Mouse (Mus musculus): ENCODE results near the gene Mapkapk3.

Gene Mapkapk3

DNA sequence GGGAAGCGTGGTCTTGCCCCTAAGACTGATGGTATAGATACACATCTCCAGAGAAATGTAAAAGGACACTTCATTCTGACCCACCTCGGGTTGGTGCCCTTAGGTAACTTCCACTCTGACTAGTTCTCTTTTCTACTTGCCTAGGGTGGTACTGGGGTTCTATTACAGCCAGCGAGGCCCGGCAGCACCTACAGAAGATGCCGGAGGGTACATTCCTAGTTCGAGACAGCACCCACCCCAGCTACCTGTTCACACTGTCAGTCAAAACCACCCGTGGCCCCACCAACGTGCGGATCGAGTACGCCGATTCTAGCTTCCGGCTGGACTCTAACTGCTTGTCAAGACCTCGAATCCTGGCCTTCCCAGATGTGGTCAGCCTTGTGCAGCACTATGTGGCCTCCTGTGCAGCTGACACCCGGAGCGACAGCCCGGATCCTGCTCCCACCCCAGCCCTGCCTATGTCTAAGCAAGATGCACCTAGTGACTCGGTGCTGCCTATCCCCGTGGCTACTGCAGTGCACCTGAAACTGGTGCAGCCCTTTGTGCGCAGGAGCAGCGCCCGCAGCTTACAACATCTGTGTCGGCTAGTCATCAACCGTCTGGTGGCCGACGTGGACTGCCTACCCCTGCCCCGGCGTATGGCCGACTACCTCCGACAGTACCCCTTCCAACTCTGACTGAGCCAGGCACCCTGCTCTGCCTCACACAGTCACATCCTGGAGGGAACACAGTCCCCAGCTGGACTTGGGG lies 10.7 kb upstream of the Mapkapk3 start:
- ChIA-PET CTCF (interaction anchor here in 2 of 4 experiments (1.4 to 1.6 kb wide), 2 partner anchors 11 to 36 kb away, joined by 4 to 6 read pairs; partner anchors contain the start of gene Mapkapk3 (in 1 of the 2)), POLR2A (no interaction called here)

GRCm38 (mm10) chr9:107299783-107300182 lies 10.1 kb upstream of the Mapkapk3 start:
- POLR2A ChIA-PET = interaction anchor here in 2 of 4 experiments (0.6 to 1.3 kb wide), 3 partner anchors 41 to 242 kb away, joined by 3 to 4 read pairs (median 3); partner anchors contain the start of genes Cyb561d2 (in 1 of the 2) and Nprl2 (in 1 of the 2)
- CTCF ChIA-PET = interaction anchor here in 2 of 4 experiments (1.4 to 4.6 kb wide), 3 partner anchors 10 to 57 kb away, joined by 4 to 19 read pairs (median 6); partner anchors contain the start of gene Mapkapk3 (in 1 of the 2)

DNA sequence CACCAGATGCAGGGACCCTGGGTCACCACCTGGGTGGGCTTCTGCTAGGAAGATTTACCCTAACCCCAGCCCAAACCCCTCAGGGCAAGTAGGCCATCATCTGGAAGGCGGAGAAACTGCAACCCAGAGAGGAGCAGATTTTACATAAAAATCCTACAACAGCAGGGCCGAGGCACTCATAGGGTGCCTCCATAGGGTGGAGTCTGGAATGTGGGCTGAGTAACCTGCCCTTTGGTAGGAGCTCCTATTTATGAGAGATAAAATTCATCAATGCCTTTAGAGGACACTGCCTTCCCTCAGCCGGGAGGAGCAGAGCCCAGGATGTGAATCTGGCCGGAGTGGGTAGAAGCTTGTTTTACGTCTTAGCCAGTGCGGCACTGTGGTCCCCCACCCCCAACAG lies 9.2 kb upstream of the Mapkapk3 start:
- CTCF ChIA-PET = interaction anchor here in 2 of 4 experiments (0.6 to 4.6 kb wide), 3 partner anchors 9 to 146 kb away, joined by 4 to 19 read pairs (median 6); partner anchors contain the start of gene Mapkapk3 (in 1 of the 2)
- POLR2A ChIA-PET = interaction anchor here in 3 of 4 experiments (0.6 to 1.3 kb wide), 7 partner anchors 14 to 243 kb away, joined by 3 to 4 read pairs (median 3); partner anchors contain the start of genes Cyb561d2 (in 1 of the 3) and Nprl2 (in 1 of the 3)

GRCm38 (mm10) chr9:107298059-107298780 lies 8.5 kb upstream of the Mapkapk3 start:
- CTCF ChIA-PET = interaction anchor here in 2 of 4 experiments (0.6 to 4.6 kb wide), 4 partner anchors 9 to 59 kb away, joined by 4 to 19 read pairs (median 5); partner anchors contain the start of gene Mapkapk3 (in 1 of the 2)
- POLR2A ChIA-PET = interaction anchor here in 3 of 4 experiments (0.6 to 1.0 kb wide), 5 partner anchors 8 to 62 kb away, joined by 3 to 4 read pairs (median 4); no protein-coding TSS in a partner anchor

- POLR2A ChIA-PET = interaction anchor here in 3 of 4 experiments (0.7 to 2.6 kb wide), 12 partner anchors 8 to 407 kb away, joined by 3 to 21 read pairs (median 7); partner anchors contain the start of genes Manf (in 3 of the 3) and 6430571L13Rik (in 1 of the 3)
Observed at GRCm38 (mm10) chr9:107297658-107298057, 8.0 kb upstream of the Mapkapk3 start.

DNA sequence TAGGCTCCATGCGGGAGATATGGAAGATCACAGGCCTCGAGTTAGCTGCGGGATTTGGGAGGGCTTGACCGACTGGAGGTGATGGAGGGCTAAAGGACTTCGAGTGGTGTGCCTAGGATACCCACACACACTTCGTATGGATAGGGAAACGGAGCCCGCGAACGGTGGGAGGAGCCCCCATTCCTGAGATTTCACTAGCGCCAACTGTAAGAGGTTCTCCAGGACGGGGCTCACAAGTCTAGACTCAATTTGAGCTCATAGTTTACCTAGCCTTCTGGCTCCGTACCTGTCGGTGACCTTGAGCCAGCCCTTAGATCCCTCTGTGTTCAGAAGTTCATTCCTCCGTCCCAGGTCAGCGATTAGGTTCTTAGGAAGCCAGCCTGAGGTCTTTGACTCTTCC lies 7.4 kb upstream of the Mapkapk3 start:
- ChIA-PET POLR2A (interaction anchor here in 3 of 4 experiments (0.5 to 2.6 kb wide), 49 partner anchors 9 to 814 kb away, joined by 3 to 21 read pairs (median 5); partner anchors contain the start of genes Manf (in 3 of the 3), 6430571L13Rik (in 2 of the 3), Hyal1 (in 2 of the 3) and Hemk1 (in 1 of the 3)), CTCF (interaction anchor here in 3 of 4 experiments (0.5 to 4.6 kb wide), 26 partner anchors 27 to 946 kb away, joined by 3 to 22 read pairs (median 4); partner anchors contain the start of genes 6430571L13Rik (in 2 of the 3) and Parp3 (in 1 of the 3))

More at GRCm38 (mm10) chr9:107297658-107298057, 8.0 kb upstream of the Mapkapk3 start:
- CTCF ChIA-PET = interaction anchor here in 3 of 4 experiments (0.6 to 4.6 kb wide), 6 partner anchors 38 to 947 kb away, joined by 3 to 19 read pairs (median 4); no protein-coding TSS in a partner anchor

DNA sequence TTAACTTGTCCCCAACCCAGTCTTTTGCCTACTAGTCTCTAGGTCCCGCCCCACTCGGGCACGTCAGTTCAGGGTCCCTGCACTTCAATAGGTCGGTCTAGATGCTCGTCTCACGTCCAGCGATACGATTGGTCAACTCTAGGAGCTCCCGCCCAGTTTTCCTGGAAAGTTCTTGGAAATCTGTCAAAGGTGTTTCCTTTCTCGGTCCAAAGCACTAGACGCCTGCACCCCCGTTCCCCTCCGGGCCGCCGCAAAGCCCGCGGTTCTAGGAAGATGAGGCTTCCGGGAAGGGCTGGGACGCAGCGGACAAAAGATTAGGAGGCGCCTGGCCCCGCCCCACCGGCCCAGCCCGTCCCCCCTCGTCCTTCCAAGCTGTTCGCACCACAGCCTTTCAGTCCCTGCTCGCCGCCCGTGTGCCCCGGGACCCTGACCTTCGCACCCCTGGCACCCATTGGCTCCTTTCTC lies 6.9 kb upstream of the Mapkapk3 start:
- CTCF ChIA-PET = interaction anchor here in 3 of 4 experiments (0.5 to 4.6 kb wide), 27 partner anchors 28 to 820 kb away, joined by 3 to 22 read pairs (median 4); partner anchors contain the start of genes 6430571L13Rik (in 2 of the 3) and Parp3 (in 1 of the 3)
- POLR2A ChIA-PET = interaction anchor here in 3 of 4 experiments (0.5 to 2.6 kb wide), 56 partner anchors 9 to 814 kb away, joined by 3 to 21 read pairs (median 4); partner anchors contain the start of genes Manf (in 3 of the 3), 6430571L13Rik (in 2 of the 3), Hyal1 (in 2 of the 3) and Hemk1 (in 1 of the 3)

DNA sequence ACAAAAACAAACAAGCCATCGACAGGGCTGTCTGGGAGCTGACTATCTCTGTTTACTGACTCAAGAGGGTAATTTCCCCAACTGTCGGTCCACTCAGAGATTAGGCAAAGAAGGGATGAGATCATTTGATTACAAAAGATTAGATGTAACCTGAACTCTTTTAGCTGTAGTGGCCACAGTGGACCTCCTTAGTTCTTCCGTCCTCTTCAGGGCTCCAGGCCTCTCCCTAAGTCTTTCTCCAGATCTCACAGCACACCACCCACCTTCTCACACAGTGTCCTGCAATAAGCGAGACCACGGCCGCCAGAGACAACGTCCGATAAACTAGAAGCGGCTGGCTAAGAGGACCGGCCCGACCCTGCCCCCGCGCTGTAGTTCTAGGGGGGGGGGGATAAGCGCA lies 6.4 kb upstream of the Mapkapk3 start:
- CTCF ChIA-PET = interaction anchor here in 3 of 4 experiments (0.5 to 4.6 kb wide), 23 partner anchors 31 to 820 kb away, joined by 3 to 22 read pairs (median 4); partner anchors contain the start of genes 6430571L13Rik (in 2 of the 3) and Parp3 (in 1 of the 3)
- POLR2A ChIA-PET = interaction anchor here in 3 of 4 experiments (0.6 to 2.6 kb wide), 46 partner anchors 9 to 538 kb away, joined by 3 to 21 read pairs (median 5); partner anchors contain the start of genes Manf (in 3 of the 3), 6430571L13Rik (in 2 of the 3), Hyal1 (in 2 of the 3) and Hemk1 (in 1 of the 3)

DNA sequence AAGGTAGTCTGAATTCAATTTTAAA lies 6.2 kb upstream of the Mapkapk3 start, which contains the start of gene Cish:
Cish (plus strand) TSS at position 11 of the 25 bp plus-strand sequence.
- CTCF ChIA-PET = interaction anchor here in 3 of 4 experiments (1.1 to 4.6 kb wide), 10 partner anchors 31 to 652 kb away, joined by 3 to 22 read pairs (median 4); no protein-coding TSS in a partner anchor
- POLR2A ChIA-PET = interaction anchor here in 3 of 4 experiments (1.2 to 2.6 kb wide), 15 partner anchors 12 to 405 kb away, joined by 3 to 15 read pairs (median 6); partner anchors contain the start of genes 6430571L13Rik (in 2 of the 3) and Manf (in 2 of the 3)

DNA sequence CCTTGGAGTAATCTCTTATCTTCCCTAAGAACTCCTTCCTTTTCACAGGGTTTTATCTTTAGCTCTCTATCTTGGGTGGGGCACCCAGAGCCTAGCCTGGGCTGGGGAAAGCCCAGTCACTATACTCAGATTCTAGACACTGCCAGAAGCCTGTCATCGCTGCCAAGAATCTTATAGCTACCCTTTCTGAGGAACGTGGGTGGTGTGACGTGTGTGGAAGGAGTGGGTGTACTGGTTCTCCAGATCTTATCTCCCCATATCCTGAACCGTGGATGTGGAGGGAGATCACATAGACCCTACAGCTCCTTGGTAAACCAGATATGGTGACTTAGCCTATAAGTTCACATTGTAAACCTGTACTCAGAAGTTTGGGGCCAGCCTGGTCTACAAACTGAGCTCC lies 5.9 kb upstream of the Mapkapk3 start:
- CTCF ChIA-PET = interaction anchor here (0.5 to 4.6 kb wide), 12 partner anchors 33 to 937 kb away, joined by 3 to 22 read pairs (median 4); no protein-coding TSS in a partner anchor
- POLR2A ChIA-PET = interaction anchor here in 3 of 4 experiments (1.0 to 2.6 kb wide), 16 partner anchors 13 to 405 kb away, joined by 3 to 15 read pairs (median 6); partner anchors contain the start of genes 6430571L13Rik (in 2 of the 3) and Manf (in 2 of the 3)

DNA sequence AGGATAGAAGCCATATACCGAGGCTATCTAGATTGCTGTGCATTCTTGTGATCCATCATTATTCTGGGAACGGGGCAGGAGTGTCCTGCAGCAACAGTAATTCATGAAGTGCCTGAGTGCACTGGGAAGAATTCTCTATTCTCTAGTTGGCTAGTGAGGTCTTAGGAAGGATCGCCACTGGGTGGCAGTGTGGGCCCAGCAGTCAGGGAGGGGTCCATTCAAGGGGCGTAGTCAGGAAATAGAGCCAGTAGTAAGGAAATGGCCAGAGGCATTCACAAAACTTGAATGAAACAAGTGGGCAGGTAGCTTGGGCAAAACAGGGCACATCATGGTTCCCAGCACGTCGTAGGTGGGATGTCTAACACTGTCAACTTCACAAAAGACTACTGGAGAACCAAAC lies 4.6 kb upstream of the Mapkapk3 start:
- ChIA-PET CTCF (interaction anchor here in 2 of 4 experiments (0.9 to 3.7 kb wide), 6 partner anchors 10 to 306 kb away, joined by 3 to 22 read pairs (median 6); partner anchors contain the start of gene 6430571L13Rik (in 1 of the 2)), POLR2A (interaction anchor here in 1 of 4 experiments (1.4 kb wide), 1 partner anchor 21 kb away, joined by 5 read pairs; no protein-coding TSS in a partner anchor)

DNA sequence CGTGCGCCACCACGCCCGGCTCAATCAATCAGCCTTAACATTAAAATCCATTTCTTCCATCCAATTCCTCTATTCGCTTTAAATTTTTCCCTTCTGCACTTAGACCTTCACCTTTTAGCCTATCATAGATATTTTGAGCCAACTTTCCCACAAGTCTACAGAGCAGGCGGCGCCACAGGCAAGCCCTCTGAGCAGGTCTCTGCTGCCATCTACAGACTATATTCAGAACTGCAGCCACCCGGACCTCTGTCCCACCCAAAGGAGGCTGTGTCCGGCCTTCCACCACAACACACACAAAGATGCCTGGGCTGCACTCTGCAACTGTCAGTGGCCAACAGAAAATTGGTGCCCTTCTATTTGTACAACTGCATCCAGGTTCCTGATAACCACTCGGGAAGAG lies 1.2 kb upstream of the Mapkapk3 start:
- ChIA-PET POLR2A (interaction anchor here in 2 of 4 experiments (0.6 to 2.7 kb wide), 5 partner anchors 12 to 399 kb away, joined by 3 to 27 read pairs (median 4); partner anchors contain the start of gene Manf (in 1 of the 2)), CTCF (interaction anchor here in 2 of 4 experiments (0.6 to 3.8 kb wide), 6 partner anchors 11 to 400 kb away, joined by 3 to 28 read pairs (median 8); no protein-coding TSS in a partner anchor)

DNA sequence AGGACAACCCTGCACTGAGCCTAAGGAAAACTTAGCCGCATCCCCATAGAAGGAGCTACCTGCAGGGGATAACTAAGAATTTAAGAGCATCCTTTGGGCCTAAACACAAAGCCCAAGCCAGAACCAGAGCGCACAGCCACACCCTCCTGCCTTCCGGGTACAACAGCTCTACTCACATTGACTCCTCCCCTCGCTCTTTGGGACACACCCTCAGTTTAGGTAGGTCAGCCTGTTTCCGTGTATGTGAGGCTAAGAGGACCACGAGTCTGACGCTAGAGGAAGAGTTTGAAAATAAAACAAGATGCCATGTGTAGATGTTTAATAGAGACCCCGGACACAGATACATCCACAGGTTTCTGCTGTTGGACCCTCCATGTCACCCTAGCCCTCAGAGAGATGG lies 966 bp downstream of the Mapkapk3 start:
- ChIA-PET POLR2A (interaction anchor here in 3 of 4 experiments (0.5 to 2.7 kb wide), 13 partner anchors 9 to 466 kb away, joined by 3 to 27 read pairs (median 4); partner anchors contain the start of genes 6430571L13Rik (in 1 of the 3), Hyal1 (in 1 of the 3), Manf (in 1 of the 3) and Tusc2 (in 1 of the 3)), CTCF (interaction anchor here in 3 of 4 experiments (0.6 to 3.8 kb wide), 9 partner anchors 9 to 1734 kb away, joined by 3 to 28 read pairs (median 3); partner anchors contain the start of genes Acy1 (in 1 of the 3) and Rbm15b (in 1 of the 3))

- ChIA-PET POLR2A (interaction anchor here in 3 of 4 experiments (1.0 to 2.7 kb wide), 11 partner anchors 8 to 466 kb away, joined by 3 to 27 read pairs (median 4); partner anchors contain the start of genes 6430571L13Rik (in 1 of the 3), Manf (in 1 of the 3) and Tusc2 (in 1 of the 3)), CTCF (interaction anchor here in 3 of 4 experiments (0.7 to 3.8 kb wide), 6 partner anchors 8 to 881 kb away, joined by 3 to 28 read pairs (median 5); partner anchors contain the start of gene Rbm15b (in 1 of the 3))
Observed at GRCm38 (mm10) chr9:107288105-107288650, 1.5 kb downstream of the Mapkapk3 start.

- CTCF ChIA-PET = interaction anchor here in 1 of 4 experiments (0.7 kb wide), 1 partner anchor 38 kb away, joined by 4 read pairs; no protein-coding TSS in a partner anchor
- POLR2A ChIA-PET = interaction anchor here in 2 of 4 experiments (0.6 to 1.6 kb wide), 6 partner anchors 9 to 396 kb away, joined by 3 to 6 read pairs (median 4); partner anchors contain the start of genes Cacna2d2 (in 1 of the 2) and Manf (in 1 of the 2)
Observed at GRCm38 (mm10) chr9:107287294-107287693, 2.4 kb downstream of the Mapkapk3 start.

DNA sequence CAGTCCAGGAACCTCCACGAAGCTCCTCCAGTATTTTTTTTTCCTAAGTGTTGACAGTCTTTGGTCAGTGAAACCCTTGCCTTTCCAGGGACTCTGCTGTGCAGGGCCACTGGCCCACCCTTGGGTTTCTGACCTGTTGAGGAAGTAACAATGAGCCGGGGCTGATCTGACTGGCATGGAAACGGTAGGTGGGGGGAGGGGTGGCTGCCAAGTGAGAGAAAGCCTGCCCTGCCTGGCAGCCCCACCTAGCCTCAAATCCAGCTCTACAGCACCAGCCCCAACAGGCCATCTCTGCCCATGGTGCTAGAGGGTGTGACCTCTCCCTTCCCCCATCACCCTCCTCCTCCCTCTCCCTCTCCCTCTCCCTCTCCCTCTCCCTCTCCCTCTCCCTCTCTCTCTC lies 4.7 kb downstream of the Mapkapk3 start:
- CTCF ChIA-PET = interaction anchor here in 2 of 4 experiments (0.6 to 1.5 kb wide), 5 partner anchors 10 to 641 kb away, joined by 3 to 4 read pairs (median 3); no protein-coding TSS in a partner anchor
- POLR2A ChIA-PET = interaction anchor here in 2 of 4 experiments (0.6 to 1.6 kb wide), 4 partner anchors 11 to 398 kb away, joined by 3 to 4 read pairs (median 3); partner anchors contain the start of gene Rbm15b (in 1 of the 2)
